Mouse (Mus musculus) cortical plate, adult 2 months (tissue): Measurements from ENCODE around the gene Pcca.

ENCODE experiments used
- CTCF ChIP-seq: fragments of 200-500 bp; IDR thresholded peaks from 2 replicates; pipeline ENCODE4 v1.5.1; 2011; ENCODE audit warnings: mild to moderate bottlenecking, control low read depth, low read length; ENCODE audit not compliant: insufficient read depth; ENCODE audit errors: extremely low read depth
- POLR2A ChIP-seq: fragments of 200-500 bp; IDR thresholded peaks from 2 replicates; pipeline ENCODE4 v1.6.1; 2011; ENCODE audit warnings: mild to moderate bottlenecking, low read length, control low read depth; ENCODE audit not compliant: insufficient read depth; ENCODE audit errors: extremely low read depth

GRCm38 (mm10) chr14:122876723-122877122 lies 342.6 kb downstream of the Pcca start:
- no peak for TF ChIP-seq POLR2A
- TF ChIP-seq CTCF = no peak
